Mouse (Mus musculus) hindbrain, embryonic 14.5 days (tissue): ENCODE measurements around the gene Cavin2. TPM values are rescaled to one million over a fixed set of nuclear protein-coding genes. Genes with fewer than 3 reads are reported as not detected.

ENCODE experiments used
- ATAC-seq: fragments of 200-750 bp; cut with Nextera tagmentation; 2 replicates; pipeline ENCODE4 v1.8.0; 2017; ENCODE audit warnings: moderate number of reproducible peaks, mild to moderate bottlenecking, moderate TSS enrichment, moderate library complexity; ENCODE audit not compliant: low FRiP score
- DNase-seq: peaks from one replicate; pipeline ENCODE4 v3.0.0-alpha.2; 2015; ENCODE audit warnings: low spot score
- H3K27ac ChIP-seq: fragments of 300-500 bp; sonication (generic); 2 replicates; pipeline ENCODE4 v1.5.1; 2014; ENCODE audit warnings: mild to moderate bottlenecking, moderate library complexity
- H3K27me3 ChIP-seq: fragments of 300-500 bp; sonication (generic); 2 replicates; pipeline ENCODE4 v1.6.1; 2014; ENCODE audit warnings: mild to moderate bottlenecking, low read length, mixed read lengths; ENCODE audit not compliant: control insufficient read depth, insufficient read depth
- H3K36me3 ChIP-seq: fragments of 300-500 bp; sonication (generic); replicated peaks from 2 replicates; pipeline ENCODE4 v1.6.1; 2014; ENCODE audit not compliant: control insufficient read depth, insufficient read depth
- H3K4me1 ChIP-seq: fragments of 300-500 bp; sonication (generic); replicated peaks from 2 replicates; pipeline ENCODE4 v1.6.1; 2014; ENCODE audit warnings: antibody characterized with exemption, low read length, mixed read lengths; ENCODE audit not compliant: control insufficient read depth, insufficient read depth
- H3K4me2 ChIP-seq: fragments of 300-500 bp; sonication (generic); replicated peaks from 2 replicates; pipeline ENCODE4 v1.6.1; 2014; ENCODE audit warnings: mild to moderate bottlenecking, moderate library complexity
- H3K4me3 ChIP-seq: fragments of 300-500 bp; sonication (generic); replicated peaks from 2 replicates; pipeline ENCODE4 v1.5.1; 2014; ENCODE audit warnings: mild to moderate bottlenecking, low read length
- H3K9ac ChIP-seq: fragments of 300-500 bp; sonication (generic); 2 replicates; pipeline ENCODE4 v1.6.1; 2014
- H3K9me3 ChIP-seq: fragments of 300-500 bp; sonication (generic); 2 replicates; pipeline ENCODE4 v1.6.1; 2016; ENCODE audit warnings: low read length; ENCODE audit not compliant: control insufficient read depth
- WGBS: fragments of 180-500 bp; shearing (Covaris S2); extraction: QIAGEN DNeasy Blood & Tissue Kit; methylation state at CpG from one replicate; pipeline ENCODE4 v1.1.7; 2014; 5-methylcytosine and 5-hydroxymethylcytosine counted together
- polyA plus RNA-seq: library from polyadenylated mRNA; unstranded; fragments of >200 nt; fragmentation: Nextera tagmentation; extraction: Ambion mirVana; gene quantifications from 2 replicates; pipeline ENCODE4 v1.2.1, GENCODE M21; 2014

Gene Cavin2
- polyA plus RNA-seq, 1 experiment from 2014 or later = 9.1 TPM

DNA sequence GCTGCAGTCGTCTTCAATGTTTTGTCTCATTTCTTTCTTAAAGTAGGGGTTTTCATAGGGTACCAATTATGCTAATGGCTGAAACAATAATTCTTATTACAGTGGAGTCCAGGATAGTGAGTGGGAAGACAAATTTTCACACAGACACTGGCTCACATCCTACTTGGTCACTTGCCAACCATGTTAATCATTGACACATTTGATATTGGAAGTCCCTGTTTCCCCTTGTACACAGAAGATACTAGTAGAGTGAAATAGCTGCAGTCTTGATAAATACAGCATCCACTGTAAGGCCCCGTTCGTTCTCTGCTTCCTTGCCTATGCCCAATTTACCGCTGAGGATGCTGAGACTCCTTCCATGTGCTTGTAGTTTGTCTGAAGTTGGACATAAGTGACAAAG is 3.4 kb downstream of the Cavin2 start:
- Histone ChIP-seq H3K9me3 (no peaks in the 10 kb centered on the region), H3K4me2 (no peak overlapping the region), H3K36me3 (no peaks in the 10 kb centered on the region), H3K4me1 (peaks cover 4% of the 10 kb centered on the region; the same call in 1 of the 2 replicates), H3K27ac (no peak overlapping the region), H3K9ac (no peak overlapping the region), H3K4me3 (no peak overlapping the region), H3K27me3 (no peaks in the 10 kb centered on the region)
- DNase-seq (no peak), ATAC-seq (no peak)
- WGBS = 96% methylated on average over 4 of the region's 4 CpGs

DNA sequence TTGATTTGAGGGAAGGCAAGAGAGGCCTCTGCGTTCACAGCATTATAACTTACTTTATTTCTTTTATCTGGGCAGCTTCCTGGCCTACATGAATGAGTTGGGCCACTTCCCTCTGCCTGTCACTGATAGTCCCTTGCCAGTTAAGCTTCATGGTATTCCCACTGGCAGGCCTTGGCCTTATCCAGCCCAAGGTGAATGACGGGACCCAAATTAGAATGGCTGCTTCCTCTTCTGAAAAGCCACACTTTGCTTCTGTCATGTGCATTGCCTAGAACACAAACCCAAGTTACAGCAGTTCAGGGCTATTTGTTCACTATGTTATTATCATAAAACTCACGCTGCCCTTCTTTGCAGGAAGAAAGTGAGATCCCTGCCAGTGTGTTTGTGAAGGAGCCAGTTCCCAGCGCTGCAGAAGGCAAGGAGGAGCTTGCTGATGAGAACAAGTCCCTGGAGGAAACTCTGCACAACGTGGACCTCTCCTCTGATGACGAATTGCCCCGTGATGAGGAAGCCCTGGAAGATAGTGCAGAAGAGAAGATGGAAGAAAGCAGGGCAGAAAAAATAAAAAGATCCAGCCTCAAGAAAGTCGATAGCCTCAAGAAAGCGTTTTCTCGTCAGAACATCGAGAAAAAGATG is 11.5 kb downstream of the Cavin2 start:
- Histone ChIP-seq H3K4me2 (no peak overlapping the region), H3K27me3 (no peaks in the 10 kb centered on the region), H3K9ac (no peak overlapping the region), H3K4me1 (0 out of 2 replicates have a peak, but pooled peaks cover 2% of the 10 kb centered on the region), H3K36me3 (no peaks in the 10 kb centered on the region), H3K9me3 (no peaks in the 10 kb centered on the region), H3K4me3 (no peak overlapping the region), H3K27ac (no peak overlapping the region)
- 81% methylated on average over 11 of the region's 11 CpGs for whole genome bisulfite sequencing
- ATAC-seq = no peak
- no peak for DNase-seq

DNA sequence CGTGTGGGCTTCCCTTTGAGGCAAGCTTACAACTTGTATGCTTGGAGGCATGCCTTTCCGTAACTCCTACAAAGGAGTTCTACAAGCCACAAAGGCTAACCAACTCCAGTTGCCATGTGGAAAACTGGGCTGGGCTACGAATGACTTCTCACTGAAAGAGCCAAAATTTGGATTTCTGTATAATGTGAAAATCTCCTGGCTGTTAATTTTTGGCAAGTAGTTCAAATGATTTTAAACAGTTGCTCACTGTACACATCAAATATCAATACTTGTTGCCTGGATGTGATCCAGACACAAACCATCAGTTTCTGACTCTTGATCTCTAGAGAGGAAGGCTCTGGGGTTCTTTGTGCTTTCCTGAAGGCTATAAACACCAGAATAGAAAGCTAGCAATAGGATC is 18.1 kb downstream of the Cavin2 start:
- Histone ChIP-seq H3K9ac (no peak overlapping the region), H3K4me2 (no peak overlapping the region), H3K36me3 (no peaks in the 10 kb centered on the region), H3K4me1 (0 out of 2 replicates have a peak, but pooled peaks cover 2% of the 10 kb centered on the region), H3K27ac (no peak overlapping the region), H3K4me3 (no peak overlapping the region), H3K27me3 (no peaks in the 10 kb centered on the region), H3K9me3 (no peaks in the 10 kb centered on the region)
- ATAC-seq = no peak
- WGBS = 80% methylated on average over 3 of the region's 3 CpGs
- DNase-seq = no peak

DNA sequence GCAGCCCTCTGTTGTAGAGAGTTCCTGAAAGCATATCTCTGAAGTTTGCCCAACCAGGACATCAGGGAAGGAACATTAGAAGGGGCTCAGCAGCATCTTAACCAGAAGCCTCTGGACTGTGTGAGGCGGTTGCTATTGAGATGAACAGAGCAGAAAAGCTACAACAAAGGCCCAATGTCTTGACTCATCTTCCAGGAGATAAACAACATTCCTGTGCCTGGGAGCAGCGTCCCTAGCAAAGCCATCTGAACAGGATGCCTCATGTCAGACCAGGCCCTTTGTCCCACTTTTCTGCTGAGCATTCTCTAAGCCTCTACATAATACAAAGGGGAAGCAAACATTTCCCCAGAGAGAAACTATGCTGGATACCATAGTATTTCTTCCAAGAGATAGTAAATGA is 26.6 kb downstream of the Cavin2 start:
- no peaks in the 10 kb centered on the region for H3K36me3 ChIP-seq
- no peak for DNase-seq
- no peak overlapping the region for H3K9ac ChIP-seq
- H3K9me3 ChIP-seq = no peaks in the 10 kb centered on the region
- no peak overlapping the region for H3K4me3 ChIP-seq
- no peak overlapping the region for H3K27ac ChIP-seq
- ATAC-seq = no peak
- no peaks in the 10 kb centered on the region for H3K27me3 ChIP-seq
- H3K4me2 ChIP-seq = no peak overlapping the region
- H3K4me1 ChIP-seq = no peaks in the 10 kb centered on the region
- WGBS = 30% methylated on average over 2 of the region's 2 CpGs

DNA sequence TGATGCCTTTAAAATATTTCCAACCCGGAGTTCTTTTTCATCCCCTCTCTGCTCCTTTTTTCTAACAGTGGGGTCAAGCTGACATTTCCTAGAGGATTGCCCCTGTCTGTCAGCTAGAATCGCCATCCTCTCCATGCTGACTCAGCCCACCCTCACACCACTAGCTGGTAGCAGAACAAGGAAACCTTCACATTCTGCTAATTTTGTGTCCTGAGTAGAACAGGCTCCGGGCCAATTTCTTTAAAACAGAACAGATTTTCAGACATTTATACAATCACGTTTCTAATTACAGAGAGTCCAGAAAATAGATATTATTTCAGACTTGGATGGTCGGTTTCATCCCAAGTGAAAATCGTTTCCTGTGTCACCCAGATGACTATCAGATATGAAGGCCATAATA is 34.6 kb downstream of the Cavin2 start:
- H3K4me1 ChIP-seq = no peaks in the 10 kb centered on the region
- WGBS = 80% methylated on average over 6 of the region's 6 CpGs
- ATAC-seq = no peak
- DNase-seq = no peak
- no peaks in the 10 kb centered on the region for H3K36me3 ChIP-seq
- no peak overlapping the region for H3K9ac ChIP-seq
- H3K4me3 ChIP-seq = no peak overlapping the region
- no peaks in the 10 kb centered on the region for H3K9me3 ChIP-seq
- no peak overlapping the region for H3K4me2 ChIP-seq
- H3K27ac ChIP-seq = no peak overlapping the region
- no peaks in the 10 kb centered on the region for H3K27me3 ChIP-seq

DNA sequence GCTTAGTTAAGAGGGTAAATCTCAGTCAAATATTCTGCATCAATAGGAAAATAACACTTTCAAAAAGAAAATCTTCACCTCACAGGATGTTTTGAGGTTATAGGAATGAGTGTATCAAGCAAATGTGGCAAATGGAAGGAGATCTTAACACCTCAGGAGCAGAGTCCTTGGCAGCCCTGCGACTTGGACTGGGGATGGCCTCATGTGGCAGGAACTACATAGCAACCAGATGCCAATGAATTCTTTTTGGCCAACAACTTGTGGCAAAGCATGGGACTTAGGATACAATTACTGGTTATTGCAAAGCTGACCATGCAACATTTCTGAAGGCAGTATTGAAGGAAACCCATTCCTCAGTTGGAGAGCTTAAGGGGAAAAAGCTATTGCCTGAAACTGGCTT is 39.6 kb downstream of the Cavin2 start:
- Histone ChIP-seq H3K36me3 (no peaks in the 10 kb centered on the region), H3K27ac (no peak overlapping the region), H3K27me3 (no peaks in the 10 kb centered on the region), H3K9me3 (no peaks in the 10 kb centered on the region), H3K4me3 (no peak overlapping the region), H3K9ac (no peak overlapping the region), H3K4me2 (no peak overlapping the region), H3K4me1 (peaks cover 6% of the 10 kb centered on the region)
- 100% methylated on average over 1 of the region's 1 CpGs for WGBS
- DNase-seq (no peak), ATAC-seq (no peak)

DNA sequence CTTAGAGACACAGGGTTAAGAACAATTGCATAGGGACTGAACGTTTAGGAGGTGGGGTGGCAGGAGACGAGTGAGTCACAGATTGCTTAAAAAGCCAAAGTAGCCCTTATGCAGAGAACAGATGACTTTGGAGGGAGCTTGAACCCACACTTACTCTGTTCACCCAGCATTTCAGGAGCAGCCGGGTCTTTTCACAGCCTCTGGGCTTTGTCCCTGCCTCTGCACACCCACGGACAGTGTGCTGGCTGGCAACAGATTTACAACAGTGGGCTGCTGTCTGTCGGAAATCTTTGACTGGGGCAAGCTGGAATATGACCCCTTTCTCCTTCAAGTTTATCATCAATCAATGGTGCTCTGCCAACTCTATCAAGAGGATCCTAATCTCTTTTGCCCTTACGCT is 44.1 kb downstream of the Cavin2 start:
- ATAC-seq (no peak), DNase-seq (no peak)
- H3K9me3 ChIP-seq = no peaks in the 10 kb centered on the region
- H3K27ac ChIP-seq = peak overlapping the region; percentile 78; the same call in 1 of the 2 replicates
- H3K9ac ChIP-seq = no peak overlapping the region
- no peaks in the 10 kb centered on the region for H3K27me3 ChIP-seq
- no peaks in the 10 kb centered on the region for H3K36me3 ChIP-seq
- H3K4me3 ChIP-seq = no peak overlapping the region
- H3K4me1 ChIP-seq = peaks cover 10% of the 10 kb centered on the region
- peak overlapping the region; percentile 44 for H3K4me2 ChIP-seq
- WGBS = 47% methylated on average over 6 of the region's 6 CpGs

DNA sequence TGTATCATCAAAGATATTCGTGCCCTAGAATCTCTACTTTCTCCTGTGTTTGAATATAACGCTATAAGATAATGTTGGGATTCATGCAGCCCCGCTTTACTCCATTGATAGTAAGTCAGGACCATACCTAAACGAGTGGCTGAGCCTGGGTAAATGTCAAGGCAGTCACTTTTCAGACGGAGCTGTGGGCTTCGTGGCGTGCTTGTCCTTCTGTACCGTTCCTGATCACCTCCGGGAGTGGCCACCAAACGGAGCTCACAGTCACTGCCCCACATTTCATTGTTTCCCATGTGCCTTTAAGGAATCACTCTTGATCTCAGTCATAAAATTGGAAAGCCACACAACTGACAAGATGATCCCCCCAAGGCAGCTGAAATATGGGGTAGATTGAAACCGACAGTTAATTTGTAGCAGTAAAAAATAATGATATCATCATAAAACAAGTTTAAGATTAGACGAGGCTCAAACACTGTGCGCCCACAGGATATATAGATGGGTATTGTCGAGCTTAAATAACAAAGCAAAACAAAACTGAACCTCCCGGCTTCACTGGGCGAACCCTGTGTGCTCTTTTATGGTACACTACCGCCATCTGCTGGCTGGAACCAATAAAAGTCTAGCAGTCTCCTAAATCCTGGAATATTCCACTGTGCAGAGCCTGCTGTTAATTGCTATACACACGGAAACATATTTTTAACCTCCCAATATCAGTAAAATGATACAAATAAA is 44.8 kb downstream of the Cavin2 start:
- Histone ChIP-seq H3K36me3 (no peaks in the 10 kb centered on the region), H3K4me3 (peak overlapping the region; percentile 18), H3K4me1 (peaks cover 10% of the 10 kb centered on the region), H3K4me2 (peak overlapping the region; percentile 44), H3K9me3 (no peaks in the 10 kb centered on the region), H3K27me3 (no peaks in the 10 kb centered on the region), H3K27ac (peak overlapping the region; percentile 78), H3K9ac (peak overlapping the region; percentile 32)
- ATAC-seq (peak; percentile 91), DNase-seq (peak; percentile 98)
- WGBS = 22% methylated on average over 18 of the region's 18 CpGs

DNA sequence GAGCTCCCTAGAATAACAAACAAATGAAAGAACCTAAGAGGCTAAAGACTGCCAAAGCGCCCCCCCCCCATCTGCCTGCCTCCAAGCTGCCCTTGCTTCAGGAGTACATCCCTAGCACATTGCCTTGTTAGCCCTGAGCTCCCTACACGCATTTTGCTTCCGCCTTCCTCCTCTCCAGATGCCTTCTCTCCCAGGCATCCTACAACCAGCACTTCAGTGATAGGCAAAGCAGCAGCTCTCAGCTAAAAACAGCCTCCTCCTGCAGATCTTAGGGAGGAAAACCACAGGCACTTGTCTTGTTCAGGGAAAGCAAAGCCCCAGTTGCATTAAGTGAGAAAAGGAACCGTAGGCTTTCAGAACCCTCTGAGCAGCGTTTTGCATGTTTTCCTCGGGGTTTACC is 45.4 kb downstream of the Cavin2 start:
- 32% methylated on average over 6 of the region's 6 CpGs for WGBS
- no peaks in the 10 kb centered on the region for H3K9me3 ChIP-seq
- peak; percentile 33 for DNase-seq
- ATAC-seq = peak; percentile 74
- H3K4me2 ChIP-seq = peak overlapping the region; percentile 44
- H3K27ac ChIP-seq = peak overlapping the region; percentile 72; the same call in 1 of the 2 replicates
- H3K4me1 ChIP-seq = peaks cover 10% of the 10 kb centered on the region
- no peaks in the 10 kb centered on the region for H3K36me3 ChIP-seq
- H3K9ac ChIP-seq = peak overlapping the region; percentile 32; the same call in 1 of the 2 replicates
- no peak overlapping the region for H3K4me3 ChIP-seq
- no peaks in the 10 kb centered on the region for H3K27me3 ChIP-seq
